Mouse (Mus musculus) MEL (cell line): Measurements from ENCODE around the gene Vmn1r185.
"Not testable (repeated sequence)": the region's sequence is repeated elsewhere in the genome, so short reads cannot be mapped to it uniquely, and the experiment has no call there.

Source experiments
- CTCF ChIP-seq, 3 experiments: IDR thresholded peaks in 2 of 3; conservative IDR thresholded peaks in 1 of 3; 2 replicates each; pipeline ENCODE4 v1.5.1; 2011 to 2012; ENCODE audit warnings: low read length in 3 of 3, low read depth in 2 of 3, mild to moderate bottlenecking in 2 of 3, improper control_type of control experiment in 1 of 3, inconsistent platforms in 1 of 3, mixed read lengths in 1 of 3, moderate library complexity in 1 of 3; ENCODE audit not compliant: control insufficient read depth in 1 of 3, insufficient read depth in 1 of 3, poor library complexity in 1 of 3, severe bottlenecking in 1 of 3
- ELF1 ChIP-seq: IDR thresholded peaks from 2 replicates; pipeline ENCODE4 v1.6.1; 2014; ENCODE audit warnings: low read depth, mild to moderate bottlenecking, inconsistent platforms, low read length, improper control_type of control experiment, moderate library complexity
- EP300 ChIP-seq, 2 experiments: IDR thresholded peaks; 2 replicates each; pipeline ENCODE4 v1.6.1; 2011; ENCODE audit warnings: improper control_type of control experiment in 2 of 2, low read length in 2 of 2, low read depth in 1 of 2, mild to moderate bottlenecking in 1 of 2
- KAT2A ChIP-seq: conservative IDR thresholded peaks from 2 replicates; pipeline ENCODE4 v1.6.1; 2012; ENCODE audit warnings: low read depth, low read length, improper control_type of control experiment, inconsistent platforms
- MAX ChIP-seq: IDR thresholded peaks from 2 replicates; pipeline ENCODE4 v1.6.1; 2011; ENCODE audit warnings: low read length, improper control_type of control experiment
- MYC ChIP-seq: IDR thresholded peaks from 2 replicates; pipeline ENCODE4 v1.6.1; 2011; ENCODE audit warnings: low read depth, mild to moderate bottlenecking, low read length, improper control_type of control experiment, moderate library complexity
- POLR2A ChIP-seq, 2 experiments: IDR thresholded peaks; 2 replicates each; pipeline ENCODE4 v1.6.1; 2011 to 2012; ENCODE audit warnings: low read length in 2 of 2, mild to moderate bottlenecking in 2 of 2, control low read depth in 1 of 2, improper control_type of control experiment in 1 of 2, low read depth in 1 of 2, moderate library complexity in 1 of 2; ENCODE audit not compliant: control insufficient read depth in 1 of 2, insufficient read depth in 1 of 2, poor library complexity in 1 of 2
- POLR2AphosphoS2 ChIP-seq: IDR thresholded peaks from 2 replicates; pipeline ENCODE4 v1.6.1; 2011; ENCODE audit warnings: low read length, improper control_type of control experiment
- POLR2AphosphoS5 ChIP-seq: IDR thresholded peaks from 2 replicates; pipeline ENCODE4 v1.6.1; 2012; ENCODE audit warnings: low read depth, borderline replicate concordance, mild to moderate bottlenecking, inconsistent platforms, low read length, moderate library complexity, mixed read lengths
- SIN3A ChIP-seq: IDR thresholded peaks from 2 replicates; pipeline ENCODE4 v1.6.1; 2012; ENCODE audit warnings: low read length, improper control_type of control experiment, inconsistent platforms
- TCF12 ChIP-seq: IDR thresholded peaks from 2 replicates; pipeline ENCODE4 v1.6.1; 2014; ENCODE audit warnings: low read depth, mild to moderate bottlenecking, inconsistent platforms, low read length, improper control_type of control experiment, moderate library complexity
- ZC3H11A ChIP-seq: IDR thresholded peaks from 2 replicates; pipeline ENCODE4 v1.6.1; 2012; ENCODE audit warnings: low read depth, mild to moderate bottlenecking, inconsistent platforms, low read length, improper control_type of control experiment

DNA sequence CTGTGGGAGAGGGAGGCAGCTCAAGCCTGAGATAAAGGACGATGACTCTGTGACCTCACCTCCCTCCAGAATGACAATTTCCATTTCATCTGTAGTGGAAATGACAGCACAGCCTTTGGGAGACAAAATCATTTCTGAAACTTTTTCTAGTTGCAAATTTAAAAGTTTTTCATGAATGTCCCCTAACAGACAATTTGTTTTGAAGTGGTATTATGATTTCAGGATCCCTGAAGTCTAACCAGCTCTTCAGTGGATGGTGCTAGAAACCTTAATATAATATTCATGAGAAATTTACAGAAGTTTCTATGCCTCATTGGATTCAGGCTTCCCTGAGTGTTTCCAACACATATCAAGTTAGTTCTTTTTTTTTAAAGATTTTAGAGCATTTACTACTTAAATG is at the start of gene Vmn1r185:
- TF ChIP-seq CTCF (IDR thresholded peaks at IDR 0.05 in 2 of 3, conservative IDR thresholded peaks at IDR 0.05 in 1 of 3; ENCODE audit: control insufficient read depth in 1 of 3, insufficient read depth in 1 of 3, low read depth in 2 of 3, low read length in 3 of 3, poor library complexity in 1 of 3, severe bottlenecking in 1 of 3); POLR2AphosphoS5; POLR2A (IDR thresholded peaks at IDR 0.05; ENCODE audit: control insufficient read depth in 1 of 2, insufficient read depth in 1 of 2, low read depth in 1 of 2, low read length in 2 of 2, poor library complexity in 1 of 2); ZC3H11A; POLR2AphosphoS2; KAT2A; TCF12; SIN3A; EP300 (IDR thresholded peaks at IDR 0.05; ENCODE audit: low read depth in 1 of 2, low read length in 2 of 2); ELF1; MYC; MAX: not testable (repeated sequence)
